8 mouse cellular contexts compared by ENCODE assay signal in the genomic region with DNA sequence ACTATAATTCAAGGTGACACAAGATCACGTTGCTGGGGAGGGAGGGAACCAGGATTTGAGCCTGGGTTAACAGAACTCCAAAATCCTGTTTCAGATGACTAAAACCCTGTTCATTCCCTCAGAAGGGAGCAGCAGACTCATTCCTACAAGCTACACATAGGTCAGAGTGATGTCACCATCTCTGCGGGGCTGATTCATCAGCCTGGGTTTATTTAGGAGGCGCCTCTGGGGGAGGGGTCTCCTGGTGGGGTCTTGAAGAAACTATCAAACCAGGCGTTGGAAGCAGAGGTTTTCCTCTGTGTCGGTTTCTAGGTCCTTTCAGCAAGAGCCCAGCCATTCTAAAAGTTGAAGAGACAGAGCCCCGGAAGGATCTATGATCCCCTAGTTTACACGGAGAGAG. TPM values are rescaled to one million over a fixed set of nuclear protein-coding genes. Genes with fewer than 3 reads are reported as not detected.
DNase-seq lines count a peak whose midpoint lies in the region; ATAC-seq and TF ChIP-seq lines count a peak whose summit lies in the region.

No protein-coding gene starts in this region.

- no peaks in the 10 kb centered on the region for H3K27me3 ChIP-seq in hindbrain, embryonic 15.5 days
- H3K27me3 ChIP-seq in midbrain, postnatal 0 days (ENCODE audit: insufficient read depth, low read length): 0 out of 2 replicates have a peak, but pooled peaks cover 3% of the 10 kb centered on the region

- 17% methylated on average over 7 of the region's 7 CpGs for WGBS in hindbrain, embryonic 15.5 days
- 24% methylated on average over 7 of the region's 7 CpGs for WGBS in midbrain, postnatal 0 days

- peak overlapping the region; percentile 96 for H3K27ac ChIP-seq in layer of hippocampus, adult 2 months
- H3K27ac ChIP-seq in cortical plate, adult 2 months (ENCODE audit: insufficient read depth, low read length): no peak overlapping the region
- peak overlapping the region; percentile 82; the same call in 1 of the 2 replicates for H3K27ac ChIP-seq in hindbrain, embryonic 15.5 days (replicated peaks)
- no peak overlapping the region; the same call in 1 of the 2 replicates for H3K27ac ChIP-seq in midbrain, postnatal 0 days (ENCODE audit: low read depth, low read length)

- no peaks in the 10 kb centered on the region for H3K9me3 ChIP-seq in hindbrain, embryonic 15.5 days
- no peaks in the 10 kb centered on the region for H3K9me3 ChIP-seq in midbrain, postnatal 0 days (ENCODE audit: low read length)

- no peak for TF ChIP-seq POLR2A in cortical plate, adult 2 months (IDR thresholded peaks at IDR 0.05; ENCODE audit: extremely low read depth, insufficient read depth, low read length)

- peak overlapping the region; percentile 95 for H3K4me3 ChIP-seq in layer of hippocampus, adult 2 months
- peak overlapping the region; percentile 81; the same call in 1 of the 2 replicates for H3K4me3 ChIP-seq in cortical plate, adult 2 months (ENCODE audit: insufficient read depth, low read length)
- peak overlapping the region; percentile 95 for H3K4me3 ChIP-seq in hindbrain, embryonic 15.5 days
- peak overlapping the region; percentile 87; the same call in 1 of the 2 replicates for H3K4me3 ChIP-seq in midbrain, postnatal 0 days (ENCODE audit: low read depth, low read length)

- H3K36me3 ChIP-seq in hindbrain, embryonic 15.5 days: no peaks in the 10 kb centered on the region
- H3K36me3 ChIP-seq in midbrain, postnatal 0 days (ENCODE audit: insufficient read depth, low read length): 0 out of 2 replicates have a peak, but pooled peaks cover 3% of the 10 kb centered on the region

- no peak for ATAC-seq in hindbrain, embryonic 15.5 days (ENCODE audit: low FRiP score, low read depth)
- ATAC-seq in midbrain, postnatal 0 days (ENCODE audit: low FRiP score): no peak
- no peak for ATAC-seq in megakaryocyte-erythroid progenitor cell, adult 5-6 weeks (replicated peaks; ENCODE audit: low FRiP score, low TSS enrichment, poor library complexity, severe bottlenecking)

- no peak for DNase-seq in layer of hippocampus, adult 2 months (ENCODE audit: low spot score in 2 of 2)
- DNase-seq in layer of hippocampus, adult 8-10 months (ENCODE audit: low spot score in 2 of 2): no peak
- no peak for DNase-seq in midbrain, postnatal 0 days (ENCODE audit: low spot score)
- DNase-seq in ovary, postnatal 10 days (ENCODE audit: low spot score): no peak
- DNase-seq in natural killer cell, adult 2 months (ENCODE audit: low spot score in 2 of 2): no peak

- TF ChIP-seq CTCF in layer of hippocampus, adult 2 months (conservative IDR thresholded peaks at IDR 0.05): no peak
- TF ChIP-seq CTCF in cortical plate, adult 2 months (IDR thresholded peaks at IDR 0.05; ENCODE audit: extremely low read depth, insufficient read depth, low read length): no peak
- no peak for TF ChIP-seq CTCF in midbrain, postnatal 0 days (IDR thresholded peaks at IDR 0.05)

- H3K9ac ChIP-seq in hindbrain, embryonic 15.5 days: no peak overlapping the region
- no peak overlapping the region for H3K9ac ChIP-seq in midbrain, postnatal 0 days (replicated peaks; ENCODE audit: low read length, poor library complexity, severe bottlenecking)

- H3K4me1 ChIP-seq in cortical plate, adult 2 months (ENCODE audit: control insufficient read depth, insufficient read depth, low read length): peaks cover 3% of the 10 kb centered on the region; the same call in 1 of the 2 replicates
- H3K4me1 ChIP-seq in hindbrain, embryonic 15.5 days (replicated peaks): peaks cover 33% of the 10 kb centered on the region
- peaks cover 10% of the 10 kb centered on the region; the same call in 1 of the 2 replicates for H3K4me1 ChIP-seq in midbrain, postnatal 0 days (ENCODE audit: insufficient read depth, low read length)

- peak overlapping the region; percentile 96 for H3K4me2 ChIP-seq in hindbrain, embryonic 15.5 days
- peak overlapping the region; percentile 93 for H3K4me2 ChIP-seq in midbrain, postnatal 0 days (ENCODE audit: low read depth, low read length, poor library complexity, severe bottlenecking)

RNA-seq across cellular contexts. Expression of a gene that starts 0.7 kb away (rescaled TPM):
- 10 to 100 TPM; 31.4 to 35.3 TPM for total RNA-seq in layer of hippocampus, adult 2 months (2021)
- total RNA-seq in layer of hippocampus, adult 8-10 months (2022): 10 to 100 TPM; 36.0 to 40.9 (median 38.3) TPM
- polyA plus RNA-seq in cortical plate, adult 2 months (2012; rRNA removed): 25.0 and 27.6 TPM in 2 replicates
- 12.4 and 15.0 TPM in 2 replicates for polyA plus RNA-seq in hindbrain, embryonic 15.5 days (2015; fragmentation: Nextera tagmentation; extraction: Ambion mirVana)
- 33.4 and 35.5 TPM in 2 replicates for total RNA-seq in midbrain, postnatal 0 days (2014; rRNA removed)
- 8.9 and 10.3 TPM in 2 replicates for polyA plus RNA-seq in midbrain, postnatal 0 days (2015; fragmentation: Nextera tagmentation; extraction: Ambion mirVana)
- 1.5 and 6.4 TPM in 2 replicates for total RNA-seq in megakaryocyte-erythroid progenitor cell, adult 5-6 weeks (2014; fragmentation: Nextera tagmentation)
- total RNA-seq in megakaryocyte-erythroid progenitor cell, adult 5-6 weeks (2017): 0.57 and 2.5 TPM in 2 replicates

RNA-seq across cellular contexts. Expression of a gene that starts 32.8 kb away (rescaled TPM):
- total RNA-seq in layer of hippocampus, adult 2 months (2021): 100 to 1,000 TPM in 1 of 2 experiments, 10 to 100 TPM in 1; 97.9 to 103 TPM
- 100 to 1,000 TPM in 1 of 4 experiments, 10 to 100 TPM in 3; 78.1 to 105 (median 92.0) TPM for total RNA-seq in layer of hippocampus, adult 8-10 months (2022)
- 131 and 134 TPM in 2 replicates for polyA plus RNA-seq in cortical plate, adult 2 months (2012; rRNA removed)
- 253 and 258 TPM in 2 replicates for polyA plus RNA-seq in hindbrain, embryonic 15.5 days (2015; fragmentation: Nextera tagmentation; extraction: Ambion mirVana)
- 59.7 and 67.5 TPM in 2 replicates for total RNA-seq in midbrain, postnatal 0 days (2014; rRNA removed)
- polyA plus RNA-seq in midbrain, postnatal 0 days (2015; fragmentation: Nextera tagmentation; extraction: Ambion mirVana): 341 and 344 TPM in 2 replicates
- 177 and 201 TPM in 2 replicates for total RNA-seq in megakaryocyte-erythroid progenitor cell, adult 5-6 weeks (2014; fragmentation: Nextera tagmentation)
- 96.2 and 109 TPM in 2 replicates for total RNA-seq in megakaryocyte-erythroid progenitor cell, adult 5-6 weeks (2017)

RNA-seq across cellular contexts. Expression of a gene that starts 33.0 kb away (rescaled TPM):
- total RNA-seq in layer of hippocampus, adult 2 months (2021): 10 to 100 TPM; 68.9 to 69.5 TPM
- total RNA-seq in layer of hippocampus, adult 8-10 months (2022): 10 to 100 TPM; 76.9 to 82.0 (median 77.9) TPM
- 86.8 and 93.0 TPM in 2 replicates for polyA plus RNA-seq in cortical plate, adult 2 months (2012; rRNA removed)
- polyA plus RNA-seq in hindbrain, embryonic 15.5 days (2015; fragmentation: Nextera tagmentation; extraction: Ambion mirVana): 167 and 177 TPM in 2 replicates
- total RNA-seq in midbrain, postnatal 0 days (2014; rRNA removed): 197 and 205 TPM in 2 replicates
- 160 and 168 TPM in 2 replicates for polyA plus RNA-seq in midbrain, postnatal 0 days (2015; fragmentation: Nextera tagmentation; extraction: Ambion mirVana)
- 218 and 242 TPM in 2 replicates for total RNA-seq in megakaryocyte-erythroid progenitor cell, adult 5-6 weeks (2014; fragmentation: Nextera tagmentation)
- total RNA-seq in megakaryocyte-erythroid progenitor cell, adult 5-6 weeks (2017): 216 and 264 TPM in 2 replicates

RNA-seq across cellular contexts. Expression of a gene that starts 33.1 kb away (rescaled TPM):
- 10 to 100 TPM in 1 of 2 experiments, 1 to 10 TPM in 1; 8.8 to 10.3 TPM for total RNA-seq in layer of hippocampus, adult 2 months (2021)
- total RNA-seq in layer of hippocampus, adult 8-10 months (2022): 10 to 100 TPM in 3 of 4 experiments, 1 to 10 TPM in 1; 9.4 to 12.9 (median 11.1) TPM
- 16.5 and 17.1 TPM in 2 replicates for polyA plus RNA-seq in cortical plate, adult 2 months (2012; rRNA removed)
- polyA plus RNA-seq in hindbrain, embryonic 15.5 days (2015; fragmentation: Nextera tagmentation; extraction: Ambion mirVana): 17.2 and 22.0 TPM in 2 replicates
- 9.5 and 11.7 TPM in 2 replicates for total RNA-seq in midbrain, postnatal 0 days (2014; rRNA removed)
- 15.9 and 21.6 TPM in 2 replicates for polyA plus RNA-seq in midbrain, postnatal 0 days (2015; fragmentation: Nextera tagmentation; extraction: Ambion mirVana)
- not detected in 2 replicates for total RNA-seq in megakaryocyte-erythroid progenitor cell, adult 5-6 weeks (2014; fragmentation: Nextera tagmentation)
- not detected in 2 replicates for total RNA-seq in megakaryocyte-erythroid progenitor cell, adult 5-6 weeks (2017)

RNA-seq across cellular contexts. Expression of a gene that starts 45.3 kb away (rescaled TPM):
- 10 to 100 TPM; 17.4 to 19.5 TPM for total RNA-seq in layer of hippocampus, adult 2 months (2021)
- total RNA-seq in layer of hippocampus, adult 8-10 months (2022): 10 to 100 TPM; 17.3 to 23.9 (median 18.2) TPM
- 26.5 and 28.2 TPM in 2 replicates for polyA plus RNA-seq in cortical plate, adult 2 months (2012; rRNA removed)
- polyA plus RNA-seq in hindbrain, embryonic 15.5 days (2015; fragmentation: Nextera tagmentation; extraction: Ambion mirVana): 56.0 and 59.7 TPM in 2 replicates
- 53.5 and 57.5 TPM in 2 replicates for total RNA-seq in midbrain, postnatal 0 days (2014; rRNA removed)
- polyA plus RNA-seq in midbrain, postnatal 0 days (2015; fragmentation: Nextera tagmentation; extraction: Ambion mirVana): 44.5 and 45.5 TPM in 2 replicates
- total RNA-seq in megakaryocyte-erythroid progenitor cell, adult 5-6 weeks (2014; fragmentation: Nextera tagmentation): 24.4 and 44.2 TPM in 2 replicates
- 15.0 and 15.2 TPM in 2 replicates for total RNA-seq in megakaryocyte-erythroid progenitor cell, adult 5-6 weeks (2017)

Comparison
In these comparisons a context has a peak if more than half of its experiments do, and no peak if none do; other contexts are left out.
1. H3K27ac ChIP-seq: peak in layer of hippocampus, adult 2 months (single experiment) and hindbrain, embryonic 15.5 days (single experiment); none in cortical plate, adult 2 months (single experiment) and midbrain, postnatal 0 days (single experiment).
2. Peak in every context shown above with its lines, with median percentiles within 50 percentile points of each other: H3K4me3 ChIP-seq.